Mouse (Mus musculus) spleen, postnatal 36 days (tissue): ENCODE results near the gene Hacl1.

ENCODE experiments used
- DNase-seq, 2 experiments: peaks; one replicate each; pipeline ENCODE4 v3.0.0; 2022; ENCODE audit warnings: low spot score in 2 of 2, mixed read lengths in 1 of 2

Gene Hacl1

GRCm38 (mm10) chr14:31576846-31577697, 64.0 kb downstream of the Hacl1 start:
- no peak for DNase-seq

GRCm38 (mm10) chr14:31575866-31576265, 65.2 kb downstream of the Hacl1 start:
- DNase-seq: no peak

GRCm38 (mm10) chr14:31574903-31575665, 66.0 kb downstream of the Hacl1 start:
- DNase-seq: no peak

GRCm38 (mm10) chr14:31572561-31573175, 68.4 kb downstream of the Hacl1 start:
- no peak for DNase-seq

GRCm38 (mm10) chr14:31571419-31571818, 69.7 kb downstream of the Hacl1 start:
- DNase-seq: no peak

- no peak for DNase-seq
Observed at GRCm38 (mm10) chr14:31570131-31570951, 70.7 kb downstream of the Hacl1 start.

- peak; percentile 26 to 31 for DNase-seq
Observed at GRCm38 (mm10) chr14:31569151-31569631, 71.9 kb downstream of the Hacl1 start.

GRCm38 (mm10) chr14:31565478-31566212, 75.4 kb downstream of the Hacl1 start:
- no peak for DNase-seq

- no peak for DNase-seq
Observed at GRCm38 (mm10) chr14:31564452-31565179, 76.5 kb downstream of the Hacl1 start.

GRCm38 (mm10) chr14:31560886-31561285, 80.2 kb downstream of the Hacl1 start:
- peak in 1 of 2 experiments; percentile 15 for DNase-seq

- DNase-seq: no peak
Observed at GRCm38 (mm10) chr14:31559216-31559615, 81.9 kb downstream of the Hacl1 start.

GRCm38 (mm10) chr14:31557784-31558183, 83.3 kb downstream of the Hacl1 start:
- DNase-seq: no peak

- no peak for DNase-seq
Observed at GRCm38 (mm10) chr14:31557273-31557672, 83.8 kb downstream of the Hacl1 start.

GRCm38 (mm10) chr14:31556526-31557260, 84.4 kb downstream of the Hacl1 start:
- DNase-seq: no peak

- DNase-seq: no peak
Observed at GRCm38 (mm10) chr14:31555963-31556434, 85.1 kb downstream of the Hacl1 start.

- DNase-seq: no peak
Observed at GRCm38 (mm10) chr14:31555021-31555420, 86.1 kb downstream of the Hacl1 start.
